Mouse (Mus musculus) small intestine, adult 2 months (tissue): ENCODE measurements around the gene Slc9a2. TPM values are rescaled to one million over a fixed set of nuclear protein-coding genes. Genes with fewer than 3 reads are reported as not detected.

ENCODE experiments used
- H3K27ac ChIP-seq: fragments of 200-500 bp; 2 replicates; pipeline ENCODE4 v1.5.1; 2012; ENCODE audit warnings: low read depth, low read length, control low read depth, inconsistent platforms; ENCODE audit not compliant: insufficient read depth
- H3K27me3 ChIP-seq: fragments of 200-500 bp; 2 replicates; pipeline ENCODE4 v1.6.1; 2012; ENCODE audit warnings: mild to moderate bottlenecking, moderate library complexity, low read length, inconsistent platforms; ENCODE audit not compliant: control insufficient read depth, insufficient read depth
- H3K36me3 ChIP-seq: fragments of 200-500 bp; 2 replicates; pipeline ENCODE4 v1.6.1; 2012; ENCODE audit warnings: mild to moderate bottlenecking, low read length, control low read depth, inconsistent platforms; ENCODE audit not compliant: control insufficient read depth, insufficient read depth
- H3K4me1 ChIP-seq: fragments of 200-500 bp; 2 replicates; pipeline ENCODE4 v1.6.1; 2012; ENCODE audit warnings: low read length, inconsistent platforms, mixed read lengths; ENCODE audit not compliant: control insufficient read depth, insufficient read depth, insufficient read length
- H3K4me3 ChIP-seq: fragments of 200-500 bp; 2 replicates; pipeline ENCODE4 v1.5.1; 2012; ENCODE audit warnings: low read depth, mild to moderate bottlenecking, control low read depth, inconsistent platforms, low read length, moderate library complexity
- CTCF ChIP-seq: fragments of 200-500 bp; IDR thresholded peaks from 2 replicates; pipeline ENCODE4 v1.5.1; 2012; ENCODE audit warnings: low read depth, mild to moderate bottlenecking, control low read depth, inconsistent platforms, low read length, moderate library complexity, mixed read lengths; ENCODE audit not compliant: insufficient replicate concordance, insufficient read length; ENCODE audit errors: extremely low read depth
- POLR2A ChIP-seq: fragments of 200-500 bp; IDR thresholded peaks from 2 replicates; pipeline ENCODE4 v1.6.1; 2012; ENCODE audit warnings: low read depth, mild to moderate bottlenecking, control low read depth, inconsistent platforms, low read length, moderate library complexity
- WGBS: fragments of 180-500 bp; shearing (Covaris S2); methylation state at CpG from one replicate; pipeline ENCODE4 v1.1.7; 2018; 5-methylcytosine and 5-hydroxymethylcytosine counted together
- polyA plus RNA-seq: library from polyadenylated mRNA; depleted of rRNA; stranded (reverse); fragments of >200 nt; gene quantifications from 2 replicates; pipeline ENCODE4 v1.2.3, GENCODE M21; 2012; rRNA removed

The Slc9a2 gene
- polyA plus RNA-seq, 1 experiment: 234 TPM

DNA sequence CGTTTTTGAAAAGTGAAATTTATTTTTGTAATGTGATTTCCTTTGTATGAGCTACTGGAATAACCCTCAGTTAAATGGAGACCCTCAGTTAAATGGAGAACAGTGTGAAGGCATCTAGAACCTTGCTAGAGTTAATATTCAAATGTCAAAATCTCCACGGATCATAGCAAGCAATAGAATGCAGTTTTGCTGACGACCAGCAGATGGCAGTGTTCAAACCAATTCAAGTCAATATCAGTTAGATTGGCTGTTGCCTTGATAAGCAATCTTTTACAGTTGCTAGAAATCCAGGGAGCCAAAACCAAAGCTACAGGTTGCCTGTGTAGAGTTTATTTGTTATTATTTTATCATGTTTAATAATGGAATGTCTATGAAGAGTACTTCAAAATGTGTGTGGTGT lies 122.4 kb downstream of the Slc9a2 start:
- Histone ChIP-seq H3K36me3 (no peaks in the 10 kb centered on the region), H3K4me1 (no peaks in the 10 kb centered on the region), H3K27me3 (no peaks in the 10 kb centered on the region), H3K27ac (no peak overlapping the region), H3K4me3 (no peak overlapping the region)
- TF ChIP-seq CTCF: no peak
- TF ChIP-seq POLR2A: no peak
- WGBS: 19% methylated on average over 3 of the region's 3 CpGs

DNA sequence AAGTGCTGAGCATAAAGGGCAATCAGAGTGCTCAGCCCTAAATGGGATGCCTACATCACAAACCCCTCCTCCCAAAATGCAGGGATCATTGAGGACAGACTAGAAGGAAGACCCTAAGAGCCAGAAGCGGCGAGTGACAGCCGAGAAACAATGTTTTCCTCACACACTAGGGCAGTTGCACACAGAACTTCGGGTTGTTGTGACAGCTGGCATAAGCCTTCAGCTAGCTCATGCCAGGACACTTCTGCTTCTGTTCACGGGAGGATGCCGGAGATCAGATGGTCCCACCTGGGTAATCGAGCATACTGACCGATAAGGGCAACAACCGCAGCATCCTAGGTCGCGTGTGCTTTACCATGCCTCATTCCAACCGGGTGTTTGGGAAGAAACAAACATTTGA lies 123.7 kb downstream of the Slc9a2 start:
- TF ChIP-seq POLR2A (no peak), CTCF (no peak)
- no peaks in the 10 kb centered on the region for H3K27me3 ChIP-seq
- 93% methylated on average over 12 of the region's 12 CpGs for WGBS
- no peaks in the 10 kb centered on the region for H3K4me1 ChIP-seq
- H3K27ac ChIP-seq: no peak overlapping the region
- H3K4me3 ChIP-seq: no peak overlapping the region
- no peaks in the 10 kb centered on the region for H3K36me3 ChIP-seq

DNA sequence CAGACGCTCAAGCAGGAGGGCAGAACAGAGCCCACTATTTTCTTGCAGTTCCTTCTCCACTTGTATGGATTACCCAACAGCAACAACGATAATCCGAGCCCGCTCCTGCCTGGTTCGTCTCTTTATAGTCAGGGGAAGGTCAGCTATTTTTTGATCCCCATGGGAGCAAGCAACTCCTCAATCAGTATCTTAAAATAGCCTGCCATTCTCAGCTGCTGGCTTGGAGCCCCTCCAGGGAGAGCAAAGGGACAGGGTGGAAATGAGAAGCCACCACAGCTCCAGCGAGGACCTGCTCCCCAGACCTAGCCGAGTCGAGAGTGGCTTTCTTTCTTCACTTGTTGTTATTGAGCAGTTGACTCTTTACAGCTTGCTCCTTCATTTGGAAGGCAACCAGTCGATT lies 125.0 kb downstream of the Slc9a2 start, which contains the start of gene Tmem182:
Gene Tmem182, plus strand, starts transcription at position 251 of the 400 bp plus-strand sequence.
- Histone ChIP-seq H3K36me3 (no peaks in the 10 kb centered on the region), H3K27ac (no peak within 1 kb of the TSS), H3K4me1 (no peaks in the 10 kb centered on the region), H3K27me3 (no peaks in the 10 kb centered on the region), H3K4me3 (no peak within 1 kb of the TSS)
- TF ChIP-seq CTCF (no peak), POLR2A (no peak)
- 80% methylated on average over 9 of the region's 9 CpGs for WGBS

DNA sequence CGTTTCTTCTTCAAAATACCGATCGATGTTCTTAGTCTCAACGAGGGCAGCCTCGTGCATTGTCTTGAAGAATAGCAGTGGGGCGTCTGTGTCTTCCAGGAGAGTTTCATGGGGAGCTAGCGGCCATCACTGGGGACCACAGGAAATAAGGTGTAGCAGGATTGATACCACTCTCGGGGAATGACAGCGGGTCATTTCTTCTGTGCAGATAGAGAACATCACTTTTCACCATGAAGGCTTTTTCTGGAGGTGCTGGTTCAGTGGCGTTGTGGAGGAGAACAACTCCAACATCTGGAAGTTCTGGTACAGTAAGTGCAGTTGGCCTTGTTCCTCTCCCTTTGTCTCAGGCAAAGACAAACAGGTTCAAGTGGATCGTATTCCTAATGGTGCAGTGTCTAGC lies 125.5 kb downstream of the Slc9a2 start:
- WGBS: 91% methylated on average over 11 of the region's 11 CpGs
- H3K27me3 ChIP-seq: no peaks in the 10 kb centered on the region
- no peaks in the 10 kb centered on the region for H3K4me1 ChIP-seq
- no peak overlapping the region for H3K27ac ChIP-seq
- no peaks in the 10 kb centered on the region for H3K36me3 ChIP-seq
- TF ChIP-seq POLR2A: no peak
- TF ChIP-seq CTCF: no peak
- H3K4me3 ChIP-seq: no peak overlapping the region

DNA sequence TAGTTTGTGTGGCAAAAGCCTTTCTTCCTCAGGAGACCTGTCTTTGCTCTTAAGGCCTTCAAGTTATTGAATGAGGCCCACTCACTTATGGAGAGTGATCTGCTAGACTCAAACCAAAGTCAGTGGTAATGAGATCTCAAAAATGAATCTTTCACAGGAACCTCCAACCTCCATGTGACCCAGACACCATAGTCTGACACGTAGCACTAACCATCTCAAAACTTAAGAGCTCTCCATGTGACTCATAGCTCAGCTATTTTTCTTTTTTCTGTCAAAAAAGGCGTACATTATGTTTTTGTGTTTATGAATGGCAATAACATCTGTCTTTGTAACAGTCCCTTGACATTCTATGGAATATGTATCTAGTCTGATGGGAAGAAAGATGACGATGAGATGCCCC lies 128.3 kb downstream of the Slc9a2 start:
- H3K27me3 ChIP-seq: no peaks in the 10 kb centered on the region
- no peak overlapping the region for H3K27ac ChIP-seq
- WGBS: 84% methylated on average over 3 of the region's 3 CpGs
- no peak overlapping the region for H3K4me3 ChIP-seq
- no peaks in the 10 kb centered on the region for H3K4me1 ChIP-seq
- no peaks in the 10 kb centered on the region for H3K36me3 ChIP-seq
- TF ChIP-seq CTCF (no peak), POLR2A (no peak)

DNA sequence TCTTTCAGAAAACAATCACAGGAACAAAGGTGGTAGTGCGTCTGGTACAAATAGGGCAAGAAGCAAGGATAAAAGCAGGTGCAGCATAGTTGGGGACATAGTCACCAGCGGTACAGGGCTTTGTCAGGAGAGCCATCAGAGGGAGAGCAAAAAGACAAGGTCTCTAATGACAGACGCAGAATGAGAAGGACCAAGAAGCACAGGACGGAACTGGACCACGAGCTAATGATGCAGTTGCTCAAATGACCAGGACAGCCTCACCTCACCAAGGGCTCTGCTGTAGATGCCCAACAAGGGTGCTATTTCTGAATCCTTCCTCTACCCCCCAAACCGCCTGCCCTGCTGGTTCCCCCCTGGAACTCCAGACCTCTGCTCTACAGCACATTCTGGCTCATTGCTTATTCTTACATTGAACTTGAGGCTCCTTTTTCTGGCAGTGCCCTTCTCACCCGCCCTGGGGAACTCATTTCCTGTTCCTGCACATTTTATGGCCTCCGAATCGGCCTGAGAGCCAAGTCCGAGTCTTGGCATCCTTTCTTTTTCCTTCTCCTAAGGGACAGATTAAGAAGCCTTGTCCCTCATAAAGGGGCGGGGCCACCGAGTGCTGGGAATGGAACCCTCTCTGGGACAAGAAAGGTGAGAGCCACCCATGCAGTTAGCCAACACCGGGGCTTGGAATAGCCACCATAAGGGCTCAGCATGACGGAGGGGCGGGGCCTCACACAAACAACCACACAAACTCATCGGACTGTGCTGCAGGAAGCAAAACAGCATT lies 134.9 kb downstream of the Slc9a2 start:
- peak overlapping the region; percentile 46 for H3K27ac ChIP-seq
- no peak for TF ChIP-seq CTCF
- no peak for TF ChIP-seq POLR2A
- H3K4me3 ChIP-seq: peak overlapping the region; percentile 27
- H3K36me3 ChIP-seq: no peaks in the 10 kb centered on the region
- WGBS: 24% methylated on average over 16 of the region's 16 CpGs
- peaks cover 7% of the 10 kb centered on the region; the same call in 1 of the 2 replicates for H3K4me1 ChIP-seq
- no peaks in the 10 kb centered on the region for H3K27me3 ChIP-seq

Other genes with a start within 250 kb of the Slc9a2 start
- gene Il18r1, start 215.0 kb upstream of the Slc9a2 start, polyA plus RNA-seq: 0.27 and 0.39 TPM in 2 replicates
- gene Il18rap, start 165.2 kb upstream of the Slc9a2 start, polyA plus RNA-seq: 0.17 and 0.19 TPM in 2 replicates
- gene Slc9a4, start 100.5 kb upstream of the Slc9a2 start, polyA plus RNA-seq: 3.8 TPM in 1 of 2 replicates, not detected in the other
- gene Mfsd9, start 110.1 kb downstream of the Slc9a2 start, polyA plus RNA-seq: 6.7 and 14.0 TPM in 2 replicates
- not detected in 2 replicates for gene Tmem182, start 125.0 kb downstream of the Slc9a2 start, polyA plus RNA-seq